Mouse (Mus musculus) layer of hippocampus, postnatal 14 days (tissue): ENCODE results near the gene Gli2. TPM values are rescaled to one million over a fixed set of nuclear protein-coding genes. Genes with fewer than 3 reads are reported as not detected.
A peak's percentile ranks its signal among the peaks of the same experiment; 100 is the strongest.

Source experiments
- DNase-seq, 2 experiments: peaks; one replicate each; pipeline ENCODE4 v3.0.0; 2021 to 2022; ENCODE audit warnings: low spot score in 2 of 2, mixed read lengths in 1 of 2
- total RNA-seq, 2 experiments: library from RNA; stranded (reverse); gene quantifications; 2 replicates each; pipeline ENCODE4 v1.2.3; 2021

Gli2 gene
- total RNA-seq, 2 experiments from 2014 or later = 4.2 to 4.5 TPM

DNA sequence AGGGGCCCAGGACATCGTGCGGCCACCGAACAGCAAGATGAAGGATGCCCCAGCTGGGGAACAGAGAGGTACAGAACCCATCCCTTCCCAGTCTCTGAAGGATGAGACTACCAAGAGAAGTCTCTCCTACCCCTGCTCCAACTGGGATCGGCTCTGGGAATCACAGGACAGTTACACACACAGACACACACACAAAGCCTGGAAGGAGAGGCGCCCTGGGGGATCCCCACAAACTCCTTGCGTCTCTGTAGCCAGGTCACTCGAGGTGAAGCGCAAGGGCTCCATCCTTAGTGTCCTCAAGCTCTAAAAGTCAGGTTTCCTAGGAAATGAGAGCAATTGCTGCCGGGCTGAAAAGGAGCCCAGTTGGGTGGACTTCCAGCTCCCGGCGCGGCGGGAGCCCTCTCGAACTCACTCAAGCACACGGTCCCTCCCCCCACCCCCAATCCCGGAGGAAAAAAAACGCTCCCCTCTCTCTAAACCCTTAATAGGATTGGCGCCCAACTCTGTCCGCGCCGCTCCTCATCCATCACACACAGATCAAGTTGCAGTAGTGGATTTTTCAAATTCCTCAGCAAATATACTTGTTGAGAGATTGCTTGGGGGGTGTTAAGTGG, 1.4 kb downstream of the Gli2 start:
- DNase-seq = no peak

GRCm38 (mm10) chr1:119051192-119051937, 2.1 kb downstream of the Gli2 start:
- no peak for DNase-seq

GRCm38 (mm10) chr1:119049812-119050615, 3.4 kb downstream of the Gli2 start:
- DNase-seq = peak; percentile 24 to 46

DNA sequence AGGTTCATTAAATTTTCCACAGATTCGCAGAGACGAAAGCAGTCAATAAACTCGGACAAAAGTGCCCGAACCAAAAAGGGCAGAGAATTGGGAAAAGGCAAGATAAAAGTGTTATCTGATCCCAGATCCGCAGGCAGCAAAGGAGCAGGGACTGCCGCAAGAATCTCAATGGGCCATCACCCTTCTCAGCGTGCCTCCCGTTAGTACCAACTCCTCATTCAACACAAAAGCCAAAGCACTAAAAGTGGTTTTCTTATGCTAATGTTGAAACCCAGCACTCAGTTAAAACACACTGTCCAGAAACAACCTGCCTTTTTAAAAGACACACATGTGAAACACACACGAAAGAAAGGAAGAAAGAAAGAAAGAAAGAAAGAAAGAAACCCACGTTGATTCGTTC, 4.4 kb downstream of the Gli2 start:
- DNase-seq = no peak

- DNase-seq = no peak
Measured at GRCm38 (mm10) chr1:119048547-119048946, 4.9 kb downstream of the Gli2 start.

GRCm38 (mm10) chr1:119047462-119048371, 5.7 kb downstream of the Gli2 start:
- peak in 1 of 2 experiments; percentile 35 for DNase-seq

- DNase-seq = no peak
Measured at GRCm38 (mm10) chr1:119038436-119038835, 15.0 kb downstream of the Gli2 start.

DNA sequence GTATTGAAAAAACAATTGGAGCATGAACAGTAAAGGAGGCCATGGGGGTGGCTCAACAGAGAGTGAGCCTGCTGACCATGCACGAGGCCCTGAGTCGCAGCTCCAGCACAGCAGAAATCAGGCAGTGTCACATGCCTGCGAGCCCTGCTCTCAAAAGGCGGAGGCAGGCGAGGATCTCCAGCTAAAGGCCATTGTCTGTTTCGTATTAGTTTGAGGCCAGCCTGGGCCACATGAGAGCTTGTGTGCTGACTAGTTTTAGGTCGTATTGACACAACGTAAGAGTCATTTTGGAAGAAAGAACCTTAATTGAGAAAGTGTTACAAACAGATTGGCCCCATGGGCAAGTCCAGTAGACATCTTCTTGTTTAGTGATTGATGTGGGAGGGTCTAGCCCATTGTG, 17.5 kb downstream of the Gli2 start:
- DNase-seq = no peak

DNA sequence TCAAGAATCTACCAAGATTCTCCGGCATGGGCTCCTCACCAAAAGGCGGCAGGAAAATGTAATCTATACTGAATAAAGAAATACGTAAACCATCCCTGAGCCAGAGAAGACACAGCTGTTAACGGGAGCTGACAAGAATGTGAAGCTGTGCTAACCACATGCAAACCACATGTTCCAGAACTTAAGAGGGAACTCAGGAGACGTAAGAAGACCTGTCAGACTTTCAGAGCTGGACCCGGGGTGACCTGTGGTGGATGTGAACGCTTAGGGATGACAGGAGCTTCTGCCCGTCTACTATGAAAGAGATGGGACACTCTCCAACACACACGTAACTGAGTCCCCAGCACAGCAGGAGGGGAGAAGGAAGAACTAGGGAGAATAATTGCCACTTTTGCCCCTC, 18.1 kb downstream of the Gli2 start:
- DNase-seq = no peak

DNA sequence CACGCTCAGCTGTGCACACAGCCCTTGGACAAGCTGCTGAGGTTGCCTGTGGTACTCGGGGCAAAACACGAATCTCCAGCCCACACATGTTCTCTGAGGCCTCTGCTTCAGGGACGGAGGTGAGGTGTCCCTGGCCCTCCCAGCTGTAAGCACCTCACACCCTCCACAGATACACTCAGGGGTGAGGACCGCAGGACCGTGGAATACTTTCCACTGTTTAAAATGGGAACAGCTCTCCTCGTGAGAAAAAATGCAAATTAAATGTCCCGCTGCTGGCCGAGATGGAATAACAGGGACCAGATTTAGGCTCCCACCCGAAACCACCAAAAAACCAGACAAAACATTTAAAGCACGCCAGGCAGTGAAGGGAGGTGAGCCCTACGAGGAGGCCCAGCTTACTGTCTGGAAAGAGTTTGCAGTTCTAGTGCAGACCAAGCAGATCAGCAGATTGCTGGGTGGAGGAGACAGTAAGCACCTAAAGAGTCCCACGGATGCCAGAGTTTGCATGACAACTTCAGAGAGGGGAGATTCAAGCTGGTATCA, 19.2 kb downstream of the Gli2 start:
- no peak for DNase-seq

DNA sequence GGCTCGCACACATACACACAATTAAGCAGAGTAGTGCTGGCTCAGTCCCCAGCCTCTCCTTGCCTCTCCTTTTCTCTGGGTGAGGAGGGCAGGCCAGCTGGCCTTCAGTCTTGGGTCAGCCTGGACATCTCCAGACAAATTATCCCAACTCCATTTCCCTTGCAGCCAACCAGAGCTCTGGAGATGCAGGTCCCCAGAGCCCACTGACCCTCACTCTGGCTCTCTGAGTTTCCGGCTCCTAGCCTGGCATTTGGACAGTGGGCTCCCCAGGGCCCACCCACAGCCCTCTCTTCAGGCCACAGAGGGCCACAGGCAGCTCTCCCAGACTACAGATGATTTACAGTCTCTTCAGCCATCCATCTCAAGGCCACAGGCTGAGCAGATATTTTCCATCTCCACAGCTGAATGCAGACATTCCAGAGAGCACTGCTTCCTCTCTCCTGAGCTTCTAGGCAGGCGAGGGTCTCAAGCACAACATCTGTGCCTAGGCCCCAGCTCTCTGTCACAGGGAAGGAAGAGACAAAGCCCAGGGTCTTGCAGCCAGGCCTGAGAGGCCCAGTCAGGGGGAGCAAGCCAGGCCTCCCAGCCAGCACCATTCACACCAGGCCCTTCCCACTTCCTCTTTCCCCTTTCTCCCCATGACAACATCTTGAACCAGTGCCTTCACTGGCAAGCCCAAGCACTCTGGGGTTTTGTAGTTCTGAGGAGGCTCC, 19.8 kb downstream of the Gli2 start:
- peak; percentile 59 to 80 for DNase-seq

DNA sequence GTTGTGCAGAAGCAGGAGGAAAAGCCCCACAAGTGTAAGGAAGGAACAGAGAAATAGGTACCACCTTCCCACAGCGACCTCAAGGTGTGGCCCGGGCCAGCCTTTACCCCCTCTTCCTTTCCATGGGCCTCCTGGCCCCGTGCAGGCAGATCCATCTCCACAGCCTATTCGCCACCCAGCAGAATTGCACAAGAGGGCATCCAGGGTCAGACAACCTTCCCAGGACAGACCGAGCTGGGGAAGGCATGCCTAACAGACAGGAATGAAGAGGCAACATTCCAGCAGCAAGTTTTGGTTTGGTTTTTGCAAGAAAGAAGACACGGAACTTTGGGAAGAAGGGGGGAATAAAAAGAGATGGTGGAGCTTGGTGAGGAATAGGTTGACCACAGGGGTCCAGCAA, 22.2 kb downstream of the Gli2 start:
- no peak for DNase-seq

DNA sequence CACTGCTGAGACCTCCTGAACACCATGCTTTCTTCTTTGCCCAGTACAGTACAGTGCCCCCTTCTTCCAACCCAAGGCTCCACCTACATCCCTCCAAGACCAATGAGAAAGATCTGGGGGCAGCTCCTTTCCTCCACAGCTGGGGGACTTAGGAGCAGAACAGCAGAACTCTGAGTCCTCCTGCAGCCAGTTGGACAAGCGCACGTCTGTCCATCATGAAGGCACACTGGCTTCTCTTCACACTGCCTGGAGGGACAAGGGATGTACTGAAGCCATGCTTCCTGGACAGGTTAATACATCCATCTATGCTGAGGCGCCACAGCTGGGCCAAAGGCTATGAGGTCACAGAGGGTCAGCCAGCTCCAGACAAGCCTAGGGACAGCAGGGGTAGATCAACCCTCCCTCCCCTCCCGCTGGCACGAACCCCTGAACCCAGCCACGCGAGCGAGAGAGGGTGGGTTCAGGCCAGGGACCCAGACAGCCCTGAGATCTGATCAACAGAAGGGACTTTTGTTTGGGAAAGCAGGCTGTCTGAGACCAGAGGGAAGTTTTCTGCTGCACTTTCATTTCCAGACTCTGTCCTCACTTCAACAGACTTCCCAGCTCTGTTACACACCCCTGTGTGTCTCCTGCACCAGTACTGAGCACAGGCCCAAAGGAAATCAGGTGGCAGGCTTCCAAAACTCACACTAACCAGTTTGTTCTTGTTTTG, 27.6 kb downstream of the Gli2 start:
- no peak for DNase-seq

- DNase-seq = no peak
Measured at GRCm38 (mm10) chr1:119022311-119022710, 31.1 kb downstream of the Gli2 start.

DNA sequence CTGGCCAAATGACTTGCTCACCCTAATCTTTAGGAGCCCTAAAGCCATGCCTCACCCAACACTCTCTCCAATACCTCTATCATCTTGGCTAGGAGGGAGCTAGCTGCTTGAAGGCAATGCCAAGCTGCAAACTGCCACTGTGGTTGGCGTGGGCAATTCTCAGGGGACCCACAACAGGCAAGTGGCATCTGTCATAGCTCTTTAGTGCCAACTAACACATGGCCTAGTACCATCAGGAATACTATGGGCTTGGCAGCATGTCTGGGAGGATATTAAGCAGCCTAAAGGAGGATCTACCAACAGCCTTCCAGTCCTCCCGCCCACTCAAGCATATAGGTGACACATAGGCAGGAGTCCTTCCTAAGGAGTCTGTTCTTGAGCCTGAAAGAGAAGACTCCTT, 33.3 kb downstream of the Gli2 start:
- DNase-seq = peak; percentile 47 to 85

DNA sequence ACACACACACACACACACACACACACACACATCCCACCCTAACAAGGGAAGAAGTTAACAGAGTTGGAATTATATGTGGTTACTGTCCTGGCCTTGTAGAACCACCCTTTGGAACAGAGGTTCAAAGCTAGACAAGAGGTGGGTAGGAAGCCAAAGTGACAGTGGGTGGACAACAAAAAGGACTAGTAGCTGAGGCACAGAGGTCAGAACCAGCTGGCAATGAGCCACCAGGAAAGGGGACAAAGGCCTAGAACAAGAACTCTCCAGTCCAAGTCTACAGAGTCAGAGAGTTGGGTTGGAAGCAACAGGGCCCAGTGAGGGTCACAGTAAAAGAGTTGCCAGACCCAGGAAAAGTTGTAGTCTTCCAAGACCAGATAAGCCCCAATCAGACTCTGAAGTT, 34.4 kb downstream of the Gli2 start:
- DNase-seq = no peak

GRCm38 (mm10) chr1:119016866-119017265, 36.6 kb downstream of the Gli2 start:
- DNase-seq = peak in 1 of 2 experiments; percentile 42

DNA sequence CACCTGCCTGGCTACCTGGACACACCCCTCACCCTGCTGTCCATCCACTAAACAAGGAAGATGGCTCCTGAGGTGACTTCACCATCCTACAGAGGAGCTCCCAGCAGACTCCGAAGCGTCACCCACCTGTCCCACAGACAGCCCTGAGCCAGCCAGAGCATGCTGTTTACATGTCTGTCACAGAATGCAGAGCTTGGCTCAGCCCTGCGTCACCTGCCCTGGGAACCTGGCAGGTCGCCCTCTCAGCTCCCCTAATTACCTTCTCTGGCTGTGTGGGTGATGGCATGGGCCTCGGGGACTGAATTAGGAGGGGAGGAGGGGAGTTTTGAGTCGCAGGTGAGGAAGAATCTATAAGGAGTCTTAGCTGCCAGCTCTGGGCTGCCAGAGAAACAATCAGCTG, 38.3 kb downstream of the Gli2 start:
- no peak for DNase-seq

DNA sequence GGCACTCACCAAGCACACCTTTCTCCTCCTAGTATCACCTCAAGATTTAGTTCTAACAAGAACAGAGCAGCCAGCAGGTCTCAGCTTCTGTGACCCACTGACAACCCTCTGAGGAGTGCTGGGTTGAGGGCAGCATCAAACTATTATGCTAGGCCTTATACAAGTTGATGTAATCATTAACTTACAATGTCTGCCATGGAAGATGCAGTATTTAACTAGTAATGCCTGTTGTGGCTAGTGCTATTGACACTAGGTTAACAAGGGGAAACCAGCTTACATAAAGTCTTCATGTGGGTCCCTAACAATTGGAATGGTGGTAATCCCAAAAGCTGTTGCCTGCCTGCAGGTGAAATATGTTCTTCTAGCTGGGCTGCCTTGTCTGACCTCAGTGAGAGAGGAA, 44.5 kb downstream of the Gli2 start:
- DNase-seq = no peak
